Mouse (Mus musculus) liver, embryonic 12.5 days (tissue): ENCODE results near the gene Apbb1. TPM values are rescaled to one million over a fixed set of nuclear protein-coding genes. Genes with fewer than 3 reads are reported as not detected.

ENCODE experiments used
- ATAC-seq: fragments of 200-750 bp; cut with Nextera tagmentation; 2 replicates; pipeline ENCODE4 v1.8.0; 2017; ENCODE audit warnings: moderate number of reproducible peaks, mild to moderate bottlenecking, moderate library complexity
- H3K27ac ChIP-seq: fragments of 300-500 bp; sonication (generic); 2 replicates; pipeline ENCODE4 v1.5.1; 2016; ENCODE audit warnings: mild to moderate bottlenecking
- H3K27me3 ChIP-seq: fragments of 300-500 bp; sonication (generic); replicated peaks from 2 replicates; pipeline ENCODE4 v1.6.1; 2016; ENCODE audit warnings: mild to moderate bottlenecking, moderate library complexity
- H3K36me3 ChIP-seq: fragments of 300-500 bp; sonication (generic); 2 replicates; pipeline ENCODE4 v1.6.1; 2016; ENCODE audit warnings: mild to moderate bottlenecking, moderate library complexity
- H3K4me1 ChIP-seq: fragments of 300-500 bp; sonication (generic); 2 replicates; pipeline ENCODE4 v1.6.1; 2016
- H3K4me2 ChIP-seq: fragments of 300-500 bp; sonication (generic); 2 replicates; pipeline ENCODE4 v1.6.1; 2016; ENCODE audit warnings: mild to moderate bottlenecking, moderate library complexity
- H3K4me3 ChIP-seq: fragments of 300-500 bp; sonication (generic); 2 replicates; pipeline ENCODE4 v1.5.1; 2016; ENCODE audit warnings: mild to moderate bottlenecking, moderate library complexity
- H3K9ac ChIP-seq: fragments of 300-500 bp; sonication (generic); 2 replicates; pipeline ENCODE4 v1.6.1; 2016; ENCODE audit warnings: mild to moderate bottlenecking, moderate library complexity
- H3K9me3 ChIP-seq: fragments of 300-500 bp; sonication (generic); replicated peaks from 2 replicates; pipeline ENCODE4 v1.6.1; 2016; ENCODE audit warnings: mild to moderate bottlenecking, moderate library complexity
- WGBS: fragments of 180-500 bp; shearing (Covaris S2); methylation state at CpG from one replicate; pipeline ENCODE4 v1.1.7; 2016; ENCODE audit not compliant: insufficient replicate concordance; 5-methylcytosine and 5-hydroxymethylcytosine counted together
- polyA plus RNA-seq: library from polyadenylated mRNA; unstranded; fragments of >200 nt; fragmentation: Nextera tagmentation; extraction: Ambion mirVana; gene quantifications from 2 replicates; pipeline ENCODE4 v1.2.1, GENCODE M21; 2016

The Apbb1 gene
- polyA plus RNA-seq, 1 experiment from 2014 or later: 6.3 TPM

- H3K36me3 ChIP-seq: no peaks in the 10 kb centered on the region
- ATAC-seq: no peak
- H3K4me1 ChIP-seq: no peaks in the 10 kb centered on the region
- no peak overlapping the region for H3K9ac ChIP-seq
- H3K27me3 ChIP-seq: peaks cover 2% of the 10 kb centered on the region; the same call in 1 of the 2 replicates
- no peak overlapping the region for H3K4me3 ChIP-seq
- no peaks in the 10 kb centered on the region for H3K9me3 ChIP-seq
- no peak overlapping the region for H3K4me2 ChIP-seq
- 5% methylated on average over 5 of the region's 5 CpGs for WGBS
- H3K27ac ChIP-seq: no peak overlapping the region
Observed at GRCm38 (mm10) chr7:105515178-105515577, 66.3 kb downstream of the Apbb1 start.

DNA sequence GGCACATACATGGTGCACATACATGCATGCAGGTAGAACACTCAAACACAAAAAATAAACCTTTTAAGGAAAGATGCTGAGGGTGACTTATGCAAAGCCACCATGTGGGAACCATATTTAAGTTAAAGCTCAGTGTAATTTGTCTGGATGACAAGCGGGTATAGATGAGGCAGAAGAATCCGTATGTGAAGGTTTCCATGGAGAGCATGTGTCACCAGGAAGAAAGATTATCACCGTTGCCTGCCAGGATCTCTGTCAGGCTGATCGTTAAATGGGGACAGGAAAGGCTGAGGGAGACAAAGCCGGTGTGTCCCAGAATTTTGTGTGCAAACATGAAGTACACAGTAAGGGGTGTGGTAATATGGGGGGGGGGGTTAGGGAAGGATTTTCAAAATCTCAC lies 66.9 kb downstream of the Apbb1 start:
- H3K36me3 ChIP-seq: no peaks in the 10 kb centered on the region
- H3K27me3 ChIP-seq: peaks cover 2% of the 10 kb centered on the region; the same call in 1 of the 2 replicates
- H3K9me3 ChIP-seq: no peaks in the 10 kb centered on the region
- H3K9ac ChIP-seq: no peak overlapping the region
- H3K4me3 ChIP-seq: no peak overlapping the region
- no peak overlapping the region for H3K27ac ChIP-seq
- H3K4me1 ChIP-seq: no peaks in the 10 kb centered on the region
- no peak for ATAC-seq
- WGBS: 55% methylated on average over 5 of the region's 5 CpGs
- no peak overlapping the region for H3K4me2 ChIP-seq

GRCm38 (mm10) chr7:105513845-105514291 lies 67.6 kb downstream of the Apbb1 start:
- H3K9ac ChIP-seq: no peak overlapping the region
- 47% methylated on average over 5 of the region's 5 CpGs for WGBS
- no peak for ATAC-seq
- H3K4me3 ChIP-seq: no peak overlapping the region
- H3K9me3 ChIP-seq: no peaks in the 10 kb centered on the region
- H3K27me3 ChIP-seq: peaks cover 2% of the 10 kb centered on the region; the same call in 1 of the 2 replicates
- H3K4me1 ChIP-seq: no peaks in the 10 kb centered on the region
- no peak overlapping the region for H3K4me2 ChIP-seq
- H3K27ac ChIP-seq: no peak overlapping the region
- H3K36me3 ChIP-seq: no peaks in the 10 kb centered on the region

- peaks cover 2% of the 10 kb centered on the region; the same call in 1 of the 2 replicates for H3K27me3 ChIP-seq
- H3K9ac ChIP-seq: no peak overlapping the region
- no peaks in the 10 kb centered on the region for H3K4me1 ChIP-seq
- H3K27ac ChIP-seq: no peak overlapping the region
- no peak overlapping the region for H3K4me3 ChIP-seq
- WGBS: 61% methylated on average over 5 of the region's 5 CpGs
- no peak overlapping the region for H3K4me2 ChIP-seq
- no peak for ATAC-seq
- H3K9me3 ChIP-seq: no peaks in the 10 kb centered on the region
- H3K36me3 ChIP-seq: no peaks in the 10 kb centered on the region
Observed at GRCm38 (mm10) chr7:105510143-105510542, 71.3 kb downstream of the Apbb1 start.

Other genes starting within 250 kb of the Apbb1 start
- gene Olfr690, start 247.5 kb downstream of the Apbb1 start, polyA plus RNA-seq: not detected in 2 replicates
- gene Olfr691, start 239.4 kb downstream of the Apbb1 start, polyA plus RNA-seq: 0.05 TPM in 1 of 2 replicates, not detected in the other
- gene Olfr692, start 213.4 kb downstream of the Apbb1 start, polyA plus RNA-seq: not detected in 2 replicates
- gene Gm5901, start 206.6 kb downstream of the Apbb1 start, polyA plus RNA-seq: not detected in 2 replicates
- 15.9 and 16.9 TPM in 2 replicates for gene Fam160a2, start 181.6 kb downstream of the Apbb1 start, polyA plus RNA-seq
- gene Cnga4, start 177.1 kb downstream of the Apbb1 start, polyA plus RNA-seq: not detected in 2 replicates
- not detected in 2 replicates for gene Cckbr, start 155.9 kb downstream of the Apbb1 start, polyA plus RNA-seq
- 8.3 and 8.9 TPM in 2 replicates for gene Cavin3, start 99.4 kb downstream of the Apbb1 start, polyA plus RNA-seq
- gene Smpd1, start 27.3 kb downstream of the Apbb1 start, polyA plus RNA-seq: 27.6 and 28.7 TPM in 2 replicates
- gene Hpx, start 18.5 kb upstream of the Apbb1 start, polyA plus RNA-seq: 81.9 and 84.3 TPM in 2 replicates
- gene Trim3, start 51.9 kb upstream of the Apbb1 start, polyA plus RNA-seq: 7.7 and 8.0 TPM in 2 replicates
- 159 and 163 TPM in 2 replicates for gene Timm10b, start 58.4 kb upstream of the Apbb1 start, polyA plus RNA-seq
- gene Arfip2, start 58.8 kb upstream of the Apbb1 start, polyA plus RNA-seq: 24.5 and 26.8 TPM in 2 replicates
- 10.2 and 13.2 TPM in 2 replicates for gene Gm45799, start 58.9 kb upstream of the Apbb1 start, polyA plus RNA-seq
- 0.24 and 0.47 TPM in 2 replicates for gene Dnhd1, start 69.2 kb upstream of the Apbb1 start, polyA plus RNA-seq
- 149 and 159 TPM in 2 replicates for gene Ilk, start 154.9 kb upstream of the Apbb1 start, polyA plus RNA-seq
- gene Rrp8, start 155.7 kb upstream of the Apbb1 start, polyA plus RNA-seq: 28.8 and 29.1 TPM in 2 replicates
- 232 and 233 TPM in 2 replicates for gene Taf10, start 162.7 kb upstream of the Apbb1 start, polyA plus RNA-seq
- 62.3 and 64.7 TPM in 2 replicates for gene Tpp1, start 170.6 kb upstream of the Apbb1 start, polyA plus RNA-seq
- 1.9 and 2.0 TPM in 2 replicates for gene Dchs1, start 206.0 kb upstream of the Apbb1 start, polyA plus RNA-seq
- gene Mrpl17, start 229.4 kb upstream of the Apbb1 start, polyA plus RNA-seq: 330 and 351 TPM in 2 replicates